Mouse (Mus musculus): Measurements from ENCODE around the gene Dyrk3. TPM values are rescaled to one million over a fixed set of nuclear protein-coding genes. Genes with fewer than 3 reads are reported as not detected.

The Dyrk3 gene
- polyA plus RNA-seq, 1 experiment from 2014 or later: 3.4 TPM

GRCm38 (mm10) chr1:131141449-131141848, 3.3 kb upstream of the Dyrk3 start:
- 41% methylated on average over 2 of the region's 2 CpGs for WGBS
- ATAC-seq (ENCODE audit: insufficient read depth, low FRiP score): no peak
- H3K4me1 ChIP-seq (ENCODE audit: control insufficient read depth, insufficient read depth, low read length): 0 out of 2 replicates have a peak, but pooled peaks cover 5% of the 10 kb centered on the region
- H3K36me3 ChIP-seq (ENCODE audit: control insufficient read depth, insufficient read depth, low read length): no peaks in the 10 kb centered on the region
- no peak overlapping the region for H3K4me3 ChIP-seq (replicated peaks; ENCODE audit: low read length)
- H3K27me3 ChIP-seq (ENCODE audit: control insufficient read depth, insufficient read depth, low read length): no peaks in the 10 kb centered on the region
- no peaks in the 10 kb centered on the region for H3K9me3 ChIP-seq (replicated peaks; ENCODE audit: control insufficient read depth, low read length)
- no peak overlapping the region for H3K27ac ChIP-seq (ENCODE audit: low read length)
- H3K4me2 ChIP-seq (ENCODE audit: low read depth, low read length): no peak overlapping the region
- H3K9ac ChIP-seq (ENCODE audit: low read length): no peak overlapping the region

GRCm38 (mm10) chr1:131139102-131140095, 1.3 kb upstream of the Dyrk3 start:
- WGBS: 62% methylated on average over 11 of the region's 11 CpGs
- Histone ChIP-seq H3K36me3 (ENCODE audit: control insufficient read depth, insufficient read depth, low read length) (no peaks in the 10 kb centered on the region), H3K4me2 (ENCODE audit: low read depth, low read length) (peak overlapping the region; percentile 96), H3K9me3 (replicated peaks; ENCODE audit: control insufficient read depth, low read length) (no peaks in the 10 kb centered on the region), H3K4me3 (replicated peaks; ENCODE audit: low read length) (peak overlapping the region; percentile 86), H3K4me1 (ENCODE audit: control insufficient read depth, insufficient read depth, low read length) (0 out of 2 replicates have a peak, but pooled peaks cover 5% of the 10 kb centered on the region), H3K9ac (ENCODE audit: low read length) (peak overlapping the region; percentile 75), H3K27me3 (ENCODE audit: control insufficient read depth, insufficient read depth, low read length) (no peaks in the 10 kb centered on the region), H3K27ac (ENCODE audit: low read length) (peak overlapping the region; percentile 97)
- no peak for ATAC-seq (ENCODE audit: insufficient read depth, low FRiP score)

GRCm38 (mm10) chr1:131137717-131138118, 422 bp downstream of the Dyrk3 start:
- Histone ChIP-seq H3K4me3 (replicated peaks; ENCODE audit: low read length) (peak overlapping the region; percentile 86), H3K4me2 (ENCODE audit: low read depth, low read length) (peak overlapping the region; percentile 96), H3K4me1 (ENCODE audit: control insufficient read depth, insufficient read depth, low read length) (0 out of 2 replicates have a peak, but pooled peaks cover 5% of the 10 kb centered on the region), H3K27ac (ENCODE audit: low read length) (no peak overlapping the region), H3K27me3 (ENCODE audit: control insufficient read depth, insufficient read depth, low read length) (no peaks in the 10 kb centered on the region), H3K9ac (ENCODE audit: low read length) (peak overlapping the region; percentile 77), H3K36me3 (ENCODE audit: control insufficient read depth, insufficient read depth, low read length) (no peaks in the 10 kb centered on the region), H3K9me3 (replicated peaks; ENCODE audit: control insufficient read depth, low read length) (no peaks in the 10 kb centered on the region)
- peak; percentile 61 for ATAC-seq (ENCODE audit: insufficient read depth, low FRiP score)
- under 1% methylated on average over 34 of the region's 36 CpGs for WGBS

GRCm38 (mm10) chr1:131137111-131137510, 1.0 kb downstream of the Dyrk3 start:
- ATAC-seq (ENCODE audit: insufficient read depth, low FRiP score): no peak
- peak overlapping the region; percentile 86; the same call in 1 of the 2 replicates for H3K4me3 ChIP-seq (replicated peaks; ENCODE audit: low read length)
- H3K27me3 ChIP-seq (ENCODE audit: control insufficient read depth, insufficient read depth, low read length): no peaks in the 10 kb centered on the region
- H3K27ac ChIP-seq (ENCODE audit: low read length): no peak overlapping the region
- no peaks in the 10 kb centered on the region for H3K36me3 ChIP-seq (ENCODE audit: control insufficient read depth, insufficient read depth, low read length)
- WGBS: 22% methylated on average over 5 of the region's 5 CpGs
- peak overlapping the region; percentile 23 for H3K4me2 ChIP-seq (ENCODE audit: low read depth, low read length)
- no peaks in the 10 kb centered on the region for H3K9me3 ChIP-seq (replicated peaks; ENCODE audit: control insufficient read depth, low read length)
- 0 out of 2 replicates have a peak, but pooled peaks cover 5% of the 10 kb centered on the region for H3K4me1 ChIP-seq (ENCODE audit: control insufficient read depth, insufficient read depth, low read length)
- no peak overlapping the region for H3K9ac ChIP-seq (ENCODE audit: low read length)

- Histone ChIP-seq H3K4me1 (ENCODE audit: control insufficient read depth, insufficient read depth, low read length) (0 out of 2 replicates have a peak, but pooled peaks cover 5% of the 10 kb centered on the region), H3K36me3 (ENCODE audit: control insufficient read depth, insufficient read depth, low read length) (no peaks in the 10 kb centered on the region), H3K4me3 (replicated peaks; ENCODE audit: low read length) (no peak overlapping the region), H3K27ac (ENCODE audit: low read length) (no peak overlapping the region), H3K4me2 (ENCODE audit: low read depth, low read length) (no peak overlapping the region), H3K9ac (ENCODE audit: low read length) (0 out of 2 replicates have a peak overlapping the region, but pooled peaks have one; percentile 5), H3K27me3 (ENCODE audit: control insufficient read depth, insufficient read depth, low read length) (no peaks in the 10 kb centered on the region), H3K9me3 (replicated peaks; ENCODE audit: control insufficient read depth, low read length) (no peaks in the 10 kb centered on the region)
- no peak for ATAC-seq (ENCODE audit: insufficient read depth, low FRiP score)
- 66% methylated on average over 10 of the region's 10 CpGs for WGBS
These were observed 2.0 kb downstream of the Dyrk3 start for GRCm38 (mm10) chr1:131135960-131136629.

GRCm38 (mm10) chr1:131134942-131135522, 3.1 kb downstream of the Dyrk3 start:
- Histone ChIP-seq H3K27ac (ENCODE audit: low read length) (no peak overlapping the region), H3K9me3 (replicated peaks; ENCODE audit: control insufficient read depth, low read length) (no peaks in the 10 kb centered on the region), H3K4me2 (ENCODE audit: low read depth, low read length) (no peak overlapping the region), H3K27me3 (ENCODE audit: control insufficient read depth, insufficient read depth, low read length) (no peaks in the 10 kb centered on the region), H3K4me1 (ENCODE audit: control insufficient read depth, insufficient read depth, low read length) (0 out of 2 replicates have a peak, but pooled peaks cover 5% of the 10 kb centered on the region), H3K4me3 (replicated peaks; ENCODE audit: low read length) (no peak overlapping the region), H3K36me3 (ENCODE audit: control insufficient read depth, insufficient read depth, low read length) (no peaks in the 10 kb centered on the region), H3K9ac (ENCODE audit: low read length) (no peak overlapping the region)
- no peak for ATAC-seq (ENCODE audit: insufficient read depth, low FRiP score)
- 65% methylated on average over 8 of the region's 8 CpGs for WGBS

DNA sequence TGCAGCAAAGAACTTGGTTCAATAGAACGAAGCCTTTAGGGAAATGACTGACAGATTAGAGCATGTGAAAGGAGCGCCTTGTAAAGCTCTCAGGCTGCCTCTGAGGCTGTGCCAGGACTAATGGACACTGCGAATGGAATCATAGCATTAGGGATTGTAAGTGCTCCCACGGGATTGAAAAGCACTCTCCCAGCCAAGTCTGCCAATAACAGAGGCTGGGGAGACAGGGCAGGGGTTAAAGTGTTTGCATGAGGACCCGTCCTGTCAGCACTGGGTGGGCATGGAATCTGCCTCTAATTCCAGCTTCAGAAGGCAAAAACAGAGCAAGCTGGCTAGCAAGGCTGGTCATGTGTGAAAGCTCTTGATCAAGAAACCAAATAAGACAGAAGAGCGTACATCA, 3.9 kb downstream of the Dyrk3 start:
- no peak overlapping the region for H3K9ac ChIP-seq (ENCODE audit: low read length)
- H3K36me3 ChIP-seq (ENCODE audit: control insufficient read depth, insufficient read depth, low read length): no peaks in the 10 kb centered on the region
- 68% methylated on average over 6 of the region's 6 CpGs for whole genome bisulfite sequencing
- H3K27me3 ChIP-seq (ENCODE audit: control insufficient read depth, insufficient read depth, low read length): no peaks in the 10 kb centered on the region
- no peak for ATAC-seq (ENCODE audit: insufficient read depth, low FRiP score)
- no peak overlapping the region for H3K4me2 ChIP-seq (ENCODE audit: low read depth, low read length)
- no peak overlapping the region for H3K4me3 ChIP-seq (replicated peaks; ENCODE audit: low read length)
- 0 out of 2 replicates have a peak, but pooled peaks cover 2% of the 10 kb centered on the region for H3K4me1 ChIP-seq (ENCODE audit: control insufficient read depth, insufficient read depth, low read length)
- no peak overlapping the region for H3K27ac ChIP-seq (ENCODE audit: low read length)
- H3K9me3 ChIP-seq (replicated peaks; ENCODE audit: control insufficient read depth, low read length): no peaks in the 10 kb centered on the region

DNA sequence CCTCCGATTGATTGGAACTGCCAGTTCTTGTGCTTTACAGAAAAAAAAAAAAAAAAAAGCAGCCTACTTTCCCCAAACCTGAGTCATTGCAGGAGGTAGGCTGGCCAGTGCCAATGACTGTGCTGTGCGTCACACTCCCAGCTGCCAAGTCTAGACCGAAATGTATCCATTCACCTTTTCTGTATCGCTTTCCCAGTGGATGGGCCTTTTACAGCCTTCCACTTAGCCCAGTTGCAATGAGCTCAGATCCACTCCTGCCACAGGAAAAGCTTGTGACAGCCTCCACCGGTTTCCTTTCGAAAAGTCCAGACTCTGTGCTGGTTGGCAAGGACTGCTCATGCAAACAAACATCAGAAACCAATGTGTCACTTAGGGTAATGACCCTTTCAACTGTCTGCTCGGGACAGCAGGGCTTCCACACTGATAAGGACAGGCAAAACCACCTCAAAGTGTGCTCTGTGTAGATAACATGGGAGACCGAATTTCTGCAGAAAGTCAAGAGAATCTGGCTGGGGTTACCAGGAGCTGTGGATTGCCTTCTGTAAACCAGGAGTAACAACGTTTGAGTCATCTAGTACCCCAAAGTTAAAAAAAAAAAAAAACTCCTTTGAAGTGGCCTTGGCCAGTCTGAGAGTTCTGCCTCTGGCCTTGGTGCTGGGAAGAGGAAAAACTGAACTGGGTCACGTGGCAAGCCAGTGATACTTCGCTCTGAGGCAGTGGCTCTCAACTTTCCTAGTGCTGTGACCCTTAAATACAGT, 12.0 kb downstream of the Dyrk3 start:
- H3K4me3 ChIP-seq (replicated peaks; ENCODE audit: low read length): no peak overlapping the region
- no peaks in the 10 kb centered on the region for H3K4me1 ChIP-seq (ENCODE audit: control insufficient read depth, insufficient read depth, low read length)
- no peak overlapping the region for H3K27ac ChIP-seq (ENCODE audit: low read length)
- WGBS: 57% methylated on average over 11 of the region's 11 CpGs
- H3K36me3 ChIP-seq (ENCODE audit: control insufficient read depth, insufficient read depth, low read length): no peaks in the 10 kb centered on the region
- no peaks in the 10 kb centered on the region for H3K27me3 ChIP-seq (ENCODE audit: control insufficient read depth, insufficient read depth, low read length)
- H3K4me2 ChIP-seq (ENCODE audit: low read depth, low read length): no peak overlapping the region
- peak; percentile 38; the same call in 1 of the 2 replicates for ATAC-seq (ENCODE audit: insufficient read depth, low FRiP score)
- no peak overlapping the region for H3K9ac ChIP-seq (ENCODE audit: low read length)
- no peaks in the 10 kb centered on the region for H3K9me3 ChIP-seq (replicated peaks; ENCODE audit: control insufficient read depth, low read length)

All from stomach, embryonic 16.5 days (tissue).